Mouse (Mus musculus): ENCODE data around the gene Reg1. TPM values are rescaled to one million over a fixed set of nuclear protein-coding genes. Genes with fewer than 3 reads are reported as not detected.
A peak's percentile ranks its signal among the peaks of the same experiment; 100 is the strongest.
"Not testable (repeated sequence)": the region's sequence is repeated elsewhere in the genome, so short reads cannot be mapped to it uniquely, and the experiment has no call there.

Gene Reg1
- not detected in 2 replicates for polyA plus RNA-seq (2012; rRNA removed)

DNA sequence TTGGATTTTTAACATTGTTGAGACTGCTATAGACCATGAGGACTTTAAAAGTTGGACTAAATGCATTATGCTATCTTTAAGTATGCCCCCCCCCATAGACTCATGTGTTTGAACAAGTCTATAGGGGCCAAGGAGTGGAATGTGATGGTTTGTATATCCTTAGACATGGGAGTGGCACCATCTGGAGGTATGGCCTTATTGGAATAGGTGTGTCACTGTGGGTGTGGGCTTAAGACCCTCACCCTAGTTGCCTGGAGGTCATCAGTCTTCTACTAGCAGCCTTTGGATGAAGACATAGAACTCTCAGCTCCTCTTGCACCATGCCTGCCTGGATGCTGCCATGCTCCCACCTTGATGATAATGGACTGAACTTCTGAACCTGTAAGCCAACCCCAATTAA, at the start of gene Reg1:
Gene Reg1, plus strand, starts transcription at position 301 of the 400 bp plus-strand sequence.
- DNase-seq (ENCODE audit: low read depth): not testable (repeated sequence)

DNA sequence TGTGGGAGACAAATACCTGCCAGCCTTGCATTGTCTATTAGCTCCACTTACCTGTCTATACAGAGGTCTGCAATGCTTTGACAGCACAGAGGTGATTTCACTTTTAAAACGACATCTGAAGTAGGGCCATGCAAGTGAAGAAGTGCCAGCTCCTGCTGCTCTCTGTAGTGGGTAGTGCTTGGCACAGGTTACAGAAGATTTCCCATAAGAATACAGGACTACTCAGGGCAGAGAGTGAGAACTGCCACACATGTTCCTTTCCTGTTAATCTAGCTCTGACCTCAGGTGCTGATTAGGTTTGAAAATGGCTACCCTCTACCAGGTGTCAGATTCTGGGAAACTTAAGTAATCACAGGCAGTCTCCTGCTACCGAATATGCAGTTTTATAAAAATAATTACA, 43.7 kb upstream of the Reg1 start, which contains the start of gene Reg3d:
Gene Reg3d, minus strand, starts transcription at position 101 of the 400 bp plus-strand sequence.
- no peak for DNase-seq (ENCODE audit: low read depth)
- TF ChIP-seq POLR2A (IDR thresholded peaks at IDR 0.05; ENCODE audit: borderline replicate concordance, extremely low read depth, insufficient read depth, insufficient read length, poor library complexity, severe bottlenecking) (no peak), CTCF (IDR thresholded peaks at IDR 0.05; ENCODE audit: borderline replicate concordance, extremely low read depth, insufficient read depth, insufficient read length) (no peak)

DNA sequence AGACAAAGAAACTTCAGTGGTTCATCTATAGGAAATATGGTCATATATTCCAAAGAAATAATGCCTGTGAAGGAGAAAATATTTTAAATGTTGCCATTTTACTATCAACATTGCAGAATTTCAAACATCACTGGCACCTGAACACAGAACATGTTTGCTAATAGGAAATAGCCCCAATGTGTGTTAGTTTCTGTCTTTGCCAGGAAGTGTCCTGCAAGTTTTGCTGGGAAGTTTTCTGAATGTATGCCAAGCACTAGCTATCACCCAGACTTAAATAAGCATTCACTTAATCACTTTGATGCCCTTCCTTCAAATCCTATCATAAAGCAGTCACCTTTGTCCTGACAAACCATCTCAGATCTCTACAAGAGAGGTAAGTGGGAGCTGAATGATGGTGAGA, 42.1 kb upstream of the Reg1 start, which contains the start of gene Reg3a:
Gene Reg3a, plus strand, starts transcription at position 301 of the 400 bp plus-strand sequence.
- DNase-seq (ENCODE audit: low read depth): no peak
- TF ChIP-seq CTCF (IDR thresholded peaks at IDR 0.05; ENCODE audit: borderline replicate concordance, extremely low read depth, insufficient read depth, insufficient read length) (no peak), POLR2A (IDR thresholded peaks at IDR 0.05; ENCODE audit: borderline replicate concordance, extremely low read depth, insufficient read depth, insufficient read length, poor library complexity, severe bottlenecking) (no peak)

DNA sequence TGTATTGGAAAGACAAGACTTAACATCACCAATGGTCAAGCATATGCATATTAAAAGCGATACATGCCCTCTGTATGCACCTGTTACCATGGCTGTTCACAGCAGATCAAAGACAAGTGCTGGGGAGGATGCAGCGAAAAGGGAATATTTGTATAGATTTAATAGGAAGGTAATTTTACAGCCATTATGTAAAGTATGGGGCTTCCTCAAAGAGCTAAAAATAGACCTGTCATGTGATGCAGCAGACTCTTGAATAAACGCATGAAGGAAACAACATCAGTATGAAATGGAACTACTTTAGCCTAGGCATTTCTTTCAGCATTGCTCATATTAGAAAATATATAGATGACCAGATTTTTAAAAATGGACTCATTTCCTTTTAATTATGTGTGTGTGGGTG, 36.9 kb upstream of the Reg1 start:
- DNase-seq (ENCODE audit: low read depth): peak; percentile 51
- TF ChIP-seq POLR2A (IDR thresholded peaks at IDR 0.05; ENCODE audit: borderline replicate concordance, extremely low read depth, insufficient read depth, insufficient read length, poor library complexity, severe bottlenecking) (no peak), CTCF (IDR thresholded peaks at IDR 0.05; ENCODE audit: borderline replicate concordance, extremely low read depth, insufficient read depth, insufficient read length) (no peak)

DNA sequence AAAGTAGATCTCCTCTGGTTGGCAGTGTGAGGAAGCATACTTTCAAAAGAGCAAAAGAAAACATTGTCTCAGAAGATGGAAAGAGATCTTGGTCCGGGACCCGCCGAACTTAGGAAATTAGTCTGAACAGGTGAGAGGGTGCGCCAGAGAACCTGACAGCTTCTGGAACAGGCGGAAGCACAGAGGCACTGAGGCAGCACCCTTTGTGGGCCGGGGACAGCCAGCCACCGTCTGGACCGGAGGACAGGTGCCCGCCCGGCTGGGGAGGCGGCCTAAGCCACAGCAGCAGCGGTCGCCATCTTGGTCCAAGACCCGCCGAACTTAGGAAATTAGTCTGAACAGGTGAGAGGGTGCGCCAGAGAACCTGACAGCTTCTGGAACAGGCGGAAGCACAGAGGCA, 27.2 kb upstream of the Reg1 start, which contains the start of gene Reg2:
Gene Reg2, plus strand, starts transcription at position 301 of the 400 bp plus-strand sequence.
- not testable (repeated sequence) for DNase-seq (ENCODE audit: low read depth)

DNA sequence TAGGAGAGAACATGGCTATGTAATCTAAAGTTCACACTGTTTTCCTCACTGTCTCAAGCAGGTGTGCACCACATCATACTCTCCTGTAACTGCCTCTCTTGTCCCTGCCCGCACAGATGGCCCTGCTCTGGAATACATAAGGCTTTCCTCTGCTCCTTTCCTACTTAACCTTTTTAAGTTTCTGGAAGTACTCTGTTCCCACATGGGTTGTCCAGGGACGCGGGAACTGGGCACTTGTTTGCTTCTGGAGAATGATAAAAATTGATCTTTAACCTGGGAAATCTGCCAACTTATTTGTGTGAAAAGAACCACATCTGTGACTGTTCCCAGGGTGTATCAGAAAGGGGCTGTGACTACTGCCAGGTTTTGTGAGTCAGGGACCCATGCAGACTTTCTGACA, 3.0 kb downstream of the Reg1 start:
- no peak for TF ChIP-seq CTCF (IDR thresholded peaks at IDR 0.05; ENCODE audit: borderline replicate concordance, extremely low read depth, insufficient read depth, insufficient read length)
- no peak for TF ChIP-seq POLR2A (IDR thresholded peaks at IDR 0.05; ENCODE audit: borderline replicate concordance, extremely low read depth, insufficient read depth, insufficient read length, poor library complexity, severe bottlenecking)
- DNase-seq (ENCODE audit: low read depth): no peak

DNA sequence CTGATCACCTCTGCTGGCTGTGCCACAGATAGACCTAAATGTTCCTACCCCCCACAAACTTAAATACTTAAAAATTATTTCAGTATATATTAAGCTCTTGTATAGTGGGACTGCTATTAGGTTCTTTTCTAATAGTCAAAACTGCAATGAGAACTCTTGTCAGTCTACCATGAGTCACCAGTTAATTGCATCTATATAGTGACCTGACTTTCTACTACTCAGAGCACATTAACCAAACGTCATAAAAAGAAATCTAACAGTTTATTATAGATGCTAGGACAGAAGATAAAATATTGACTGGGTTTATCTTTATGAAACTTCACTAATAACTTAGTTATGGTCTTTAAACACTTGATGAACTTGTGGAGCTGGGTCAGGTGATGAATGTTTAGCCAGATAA, 24.7 kb downstream of the Reg1 start:
- TF ChIP-seq POLR2A (IDR thresholded peaks at IDR 0.05; ENCODE audit: borderline replicate concordance, extremely low read depth, insufficient read depth, insufficient read length, poor library complexity, severe bottlenecking) (no peak), CTCF (IDR thresholded peaks at IDR 0.05; ENCODE audit: borderline replicate concordance, extremely low read depth, insufficient read depth, insufficient read length) (no peak)
- no peak for DNase-seq (ENCODE audit: low read depth)

DNA sequence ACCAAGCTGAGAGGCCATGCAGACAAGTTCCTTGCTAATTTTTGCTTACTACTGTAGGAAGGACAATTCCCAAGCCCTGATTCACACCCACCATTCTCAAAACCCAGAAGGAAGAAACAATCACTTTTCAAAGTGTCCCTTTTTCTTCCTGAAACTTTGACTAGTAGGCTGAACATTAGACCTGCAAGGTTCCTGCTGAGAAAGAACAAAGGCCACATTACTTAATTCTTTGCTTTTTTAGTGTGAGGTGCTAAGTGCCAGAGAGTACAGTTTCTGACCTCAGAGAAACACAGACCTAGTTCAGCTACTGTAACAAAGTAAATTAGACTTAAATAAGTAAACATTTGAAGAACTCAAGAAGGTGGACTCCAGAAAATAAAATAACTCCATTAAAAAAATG, 25.9 kb downstream of the Reg1 start:
- TF ChIP-seq CTCF (IDR thresholded peaks at IDR 0.05; ENCODE audit: borderline replicate concordance, extremely low read depth, insufficient read depth, insufficient read length) (no peak), POLR2A (IDR thresholded peaks at IDR 0.05; ENCODE audit: borderline replicate concordance, extremely low read depth, insufficient read depth, insufficient read length, poor library complexity, severe bottlenecking) (no peak)
- DNase-seq (ENCODE audit: low read depth): no peak

DNA sequence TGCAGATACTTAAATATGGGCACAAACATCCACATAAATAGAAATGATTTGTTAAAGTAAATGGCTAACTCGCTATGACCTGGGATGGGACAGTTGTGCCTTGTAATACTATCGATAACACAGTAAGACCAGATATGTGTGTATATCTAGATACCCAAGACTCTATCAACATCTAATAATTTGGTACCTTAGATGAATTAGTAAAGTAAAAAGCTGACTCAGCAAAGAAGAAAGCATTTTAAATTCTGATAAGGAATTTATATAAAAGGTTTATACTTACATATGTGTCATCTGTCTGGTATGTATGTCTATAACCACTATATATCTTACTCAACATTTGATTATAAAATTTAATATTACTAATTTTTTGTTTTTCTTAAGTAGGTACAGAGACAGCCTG, 30.3 kb downstream of the Reg1 start:
- no peak for TF ChIP-seq POLR2A (IDR thresholded peaks at IDR 0.05; ENCODE audit: borderline replicate concordance, extremely low read depth, insufficient read depth, insufficient read length, poor library complexity, severe bottlenecking)
- DNase-seq (ENCODE audit: low read depth): no peak

DNA sequence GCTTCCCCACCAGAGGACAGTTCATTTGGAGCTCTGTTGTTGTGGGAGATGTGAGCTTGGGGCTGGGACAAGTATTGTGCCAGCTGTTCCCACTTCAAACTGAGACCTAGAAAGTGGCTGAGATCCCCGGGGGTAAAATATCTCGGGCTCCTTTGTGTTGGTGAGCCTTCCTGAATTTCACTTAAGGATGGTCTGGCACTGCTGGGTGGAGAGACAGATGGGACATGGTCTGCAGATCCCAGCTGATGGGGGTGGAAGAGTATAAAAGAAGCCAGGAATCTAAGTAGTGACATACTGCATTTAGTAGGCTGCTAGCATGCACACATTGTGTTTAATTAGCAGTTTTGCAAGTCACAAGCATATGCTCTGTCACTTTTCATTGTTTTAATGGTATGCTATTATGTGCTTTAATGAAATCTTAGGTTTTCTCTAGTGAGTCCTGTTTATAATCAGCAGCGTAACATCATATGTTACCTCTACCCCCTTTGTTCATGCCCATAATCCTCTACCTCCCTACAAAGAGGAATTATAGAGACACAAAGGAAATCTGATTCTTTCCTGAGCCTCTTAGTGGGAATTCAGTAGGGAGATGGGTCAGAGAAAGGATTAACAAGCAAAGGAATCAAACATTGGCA, 37.8 kb downstream of the Reg1 start:
- TF ChIP-seq POLR2A (IDR thresholded peaks at IDR 0.05; ENCODE audit: borderline replicate concordance, extremely low read depth, insufficient read depth, insufficient read length, poor library complexity, severe bottlenecking) (no peak), CTCF (IDR thresholded peaks at IDR 0.05; ENCODE audit: borderline replicate concordance, extremely low read depth, insufficient read depth, insufficient read length) (no peak)
- DNase-seq (ENCODE audit: low read depth): peak; percentile 85

DNA sequence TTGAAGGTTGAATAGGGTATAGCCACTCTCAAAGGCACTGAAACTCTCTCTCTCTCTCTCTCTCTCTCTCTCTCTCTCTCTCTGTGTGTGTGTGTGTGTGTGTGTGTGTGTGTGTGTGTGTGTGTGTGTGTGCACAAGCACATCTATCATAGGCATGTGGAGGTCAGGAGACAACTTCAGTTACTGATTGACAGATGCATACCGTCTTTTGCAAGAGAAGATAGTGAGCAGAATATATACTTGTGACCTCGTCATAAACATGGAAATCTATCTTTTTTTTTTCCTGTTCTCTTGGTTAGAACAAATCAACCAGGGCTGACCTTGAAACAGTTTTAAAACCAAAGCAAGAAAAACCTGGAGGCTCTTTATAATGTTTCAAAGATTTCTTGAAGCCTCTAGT, 39.8 kb downstream of the Reg1 start:
- no peak for TF ChIP-seq CTCF (IDR thresholded peaks at IDR 0.05; ENCODE audit: borderline replicate concordance, extremely low read depth, insufficient read depth, insufficient read length)
- TF ChIP-seq POLR2A (IDR thresholded peaks at IDR 0.05; ENCODE audit: borderline replicate concordance, extremely low read depth, insufficient read depth, insufficient read length, poor library complexity, severe bottlenecking): no peak
- DNase-seq (ENCODE audit: low read depth): no peak

DNA sequence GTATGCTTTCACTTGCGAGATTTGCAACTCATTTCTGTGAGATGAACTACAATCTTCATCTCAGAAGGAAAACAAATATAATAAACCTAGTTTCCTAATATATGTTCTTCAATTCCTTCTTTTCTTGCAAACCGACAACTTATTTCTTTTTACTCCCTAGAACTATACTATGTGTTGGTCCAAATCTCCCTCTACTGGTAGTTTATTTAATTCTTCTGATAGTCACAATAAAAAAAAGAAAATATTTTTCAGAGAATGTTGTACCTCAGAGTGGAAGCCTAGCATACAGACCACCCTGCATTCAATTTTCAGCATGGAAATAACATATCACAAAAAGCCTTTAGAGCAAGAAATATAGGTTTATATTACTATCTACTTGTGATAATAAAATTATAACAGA, 40.8 kb downstream of the Reg1 start:
- no peak for TF ChIP-seq POLR2A (IDR thresholded peaks at IDR 0.05; ENCODE audit: borderline replicate concordance, extremely low read depth, insufficient read depth, insufficient read length, poor library complexity, severe bottlenecking)
- no peak for TF ChIP-seq CTCF (IDR thresholded peaks at IDR 0.05; ENCODE audit: borderline replicate concordance, extremely low read depth, insufficient read depth, insufficient read length)
- peak; percentile 2 for DNase-seq (ENCODE audit: low read depth)

DNA sequence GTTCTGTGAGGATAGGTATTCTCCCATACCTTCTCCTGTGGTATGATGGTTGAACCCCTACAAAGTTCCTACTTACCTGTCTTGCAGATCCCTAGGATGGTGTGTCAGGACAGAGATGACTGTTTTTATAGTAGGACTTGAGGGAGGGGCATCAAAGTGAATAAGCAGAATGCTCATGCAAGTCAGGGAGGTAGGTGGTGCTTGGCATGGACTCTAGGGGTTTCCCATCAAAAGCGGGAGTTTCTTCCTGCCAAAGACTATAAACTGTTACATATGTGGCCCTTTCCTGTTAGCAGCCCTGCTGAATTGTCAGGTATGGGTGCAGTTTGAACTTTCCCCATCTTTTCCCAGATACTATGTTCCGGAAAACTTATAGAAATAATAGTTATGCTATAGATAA, 46.3 kb downstream of the Reg1 start, which contains the start of gene Reg3g:
Gene Reg3g, minus strand, starts transcription at position 101 of the 400 bp plus-strand sequence.
- no peak for DNase-seq (ENCODE audit: low read depth)
- no peak for TF ChIP-seq CTCF (IDR thresholded peaks at IDR 0.05; ENCODE audit: borderline replicate concordance, extremely low read depth, insufficient read depth, insufficient read length)
